Mouse (Mus musculus): ENCODE data around the gene Gcn1l1. TPM values are rescaled to one million over a fixed set of nuclear protein-coding genes. Genes with fewer than 3 reads are reported as not detected.

Gcn1l1 gene
- polyA plus RNA-seq, 1 experiment from 2014 or later: 63.3 TPM

- Histone ChIP-seq H3K27ac (peak overlapping the region; percentile 37), H3K9me3 (replicated peaks) (no peaks in the 10 kb centered on the region), H3K27me3 (ENCODE audit: low read depth, poor library complexity, severe bottlenecking) (no peaks in the 10 kb centered on the region), H3K4me3 (no peak overlapping the region), H3K4me1 (peaks cover 70% of the 10 kb centered on the region), H3K36me3 (peaks cover 39% of the 10 kb centered on the region)
- 64% methylated on average over 19 of the region's 19 CpGs for WGBS
- no peak for DNase-seq (ENCODE audit: low spot score)
These were observed 22.2 kb upstream of the Gcn1l1 start for GRCm38 (mm10) chr5:115542635-115543384.

GRCm38 (mm10) chr5:115543509-115544253 is 21.4 kb upstream of the Gcn1l1 start:
- no peak for DNase-seq (ENCODE audit: low spot score)
- no peaks in the 10 kb centered on the region for H3K27me3 ChIP-seq (ENCODE audit: low read depth, poor library complexity, severe bottlenecking)
- H3K4me1 ChIP-seq: peaks cover 61% of the 10 kb centered on the region
- H3K4me3 ChIP-seq: peak overlapping the region; percentile 15; the same call in 1 of the 2 replicates
- peak overlapping the region; percentile 37 for H3K27ac ChIP-seq
- no peaks in the 10 kb centered on the region for H3K9me3 ChIP-seq (replicated peaks)
- WGBS: 70% methylated on average over 17 of the region's 17 CpGs
- peaks cover 48% of the 10 kb centered on the region for H3K36me3 ChIP-seq

- no peak for DNase-seq (ENCODE audit: low spot score)
- Histone ChIP-seq H3K27ac (peak overlapping the region; percentile 64), H3K27me3 (ENCODE audit: low read depth, poor library complexity, severe bottlenecking) (no peaks in the 10 kb centered on the region), H3K36me3 (peaks cover 59% of the 10 kb centered on the region), H3K4me1 (peaks cover 56% of the 10 kb centered on the region), H3K9me3 (replicated peaks) (no peaks in the 10 kb centered on the region), H3K4me3 (no peak overlapping the region)
- whole genome bisulfite sequencing: 61% methylated on average over 18 of the region's 18 CpGs
These were observed 20.3 kb upstream of the Gcn1l1 start for GRCm38 (mm10) chr5:115544655-115545185.

- Histone ChIP-seq H3K9me3 (replicated peaks) (no peaks in the 10 kb centered on the region), H3K27me3 (ENCODE audit: low read depth, poor library complexity, severe bottlenecking) (no peaks in the 10 kb centered on the region), H3K27ac (peak overlapping the region; percentile 64), H3K36me3 (peaks cover 68% of the 10 kb centered on the region), H3K4me3 (no peak overlapping the region), H3K4me1 (peaks cover 56% of the 10 kb centered on the region)
- DNase-seq (ENCODE audit: low spot score): no peak
- 85% methylated on average over 14 of the region's 14 CpGs for WGBS
These were observed 19.4 kb upstream of the Gcn1l1 start for GRCm38 (mm10) chr5:115545636-115546035.

GRCm38 (mm10) chr5:115546536-115546935 is 18.5 kb upstream of the Gcn1l1 start:
- no peaks in the 10 kb centered on the region for H3K27me3 ChIP-seq (ENCODE audit: low read depth, poor library complexity, severe bottlenecking)
- peaks cover 76% of the 10 kb centered on the region for H3K36me3 ChIP-seq
- no peak for DNase-seq (ENCODE audit: low spot score)
- no peaks in the 10 kb centered on the region for H3K9me3 ChIP-seq (replicated peaks)
- H3K4me1 ChIP-seq: peaks cover 56% of the 10 kb centered on the region
- H3K27ac ChIP-seq: peak overlapping the region; percentile 43
- 79% methylated on average over 11 of the region's 11 CpGs for WGBS
- no peak overlapping the region for H3K4me3 ChIP-seq

GRCm38 (mm10) chr5:115547014-115547413 is 18.0 kb upstream of the Gcn1l1 start:
- no peaks in the 10 kb centered on the region for H3K27me3 ChIP-seq (ENCODE audit: low read depth, poor library complexity, severe bottlenecking)
- peaks cover 55% of the 10 kb centered on the region for H3K4me1 ChIP-seq
- no peak overlapping the region for H3K4me3 ChIP-seq
- H3K9me3 ChIP-seq (replicated peaks): no peaks in the 10 kb centered on the region
- no peak for DNase-seq (ENCODE audit: low spot score)
- 68% methylated on average over 6 of the region's 6 CpGs for WGBS
- peak overlapping the region; percentile 43 for H3K27ac ChIP-seq
- H3K36me3 ChIP-seq: peaks cover 81% of the 10 kb centered on the region

- peaks cover 85% of the 10 kb centered on the region for H3K36me3 ChIP-seq
- peak overlapping the region; percentile 43 for H3K27ac ChIP-seq
- H3K4me1 ChIP-seq: peaks cover 51% of the 10 kb centered on the region
- no peak for DNase-seq (ENCODE audit: low spot score)
- H3K9me3 ChIP-seq (replicated peaks): no peaks in the 10 kb centered on the region
- WGBS: 79% methylated on average over 7 of the region's 7 CpGs
- H3K27me3 ChIP-seq (ENCODE audit: low read depth, poor library complexity, severe bottlenecking): no peaks in the 10 kb centered on the region
- H3K4me3 ChIP-seq: no peak overlapping the region
These were observed 17.6 kb upstream of the Gcn1l1 start for GRCm38 (mm10) chr5:115547421-115547820.

GRCm38 (mm10) chr5:115548501-115549285 is 16.4 kb upstream of the Gcn1l1 start:
- Histone ChIP-seq H3K27ac (peak overlapping the region; percentile 19; the same call in 1 of the 2 replicates), H3K4me1 (peaks cover 39% of the 10 kb centered on the region), H3K27me3 (ENCODE audit: low read depth, poor library complexity, severe bottlenecking) (no peaks in the 10 kb centered on the region), H3K36me3 (peaks cover 98% of the 10 kb centered on the region), H3K9me3 (replicated peaks) (no peaks in the 10 kb centered on the region), H3K4me3 (no peak overlapping the region)
- WGBS: 92% methylated on average over 18 of the region's 18 CpGs
- no peak for DNase-seq (ENCODE audit: low spot score)

- DNase-seq (ENCODE audit: low spot score): no peak
- Histone ChIP-seq H3K4me3 (no peak overlapping the region), H3K27me3 (ENCODE audit: low read depth, poor library complexity, severe bottlenecking) (no peaks in the 10 kb centered on the region), H3K36me3 (peaks cover 97% of the 10 kb centered on the region), H3K9me3 (replicated peaks) (no peaks in the 10 kb centered on the region), H3K4me1 (peaks cover 20% of the 10 kb centered on the region), H3K27ac (no peak overlapping the region)
- WGBS: 76% methylated on average over 11 of the region's 11 CpGs
These were observed 14.5 kb upstream of the Gcn1l1 start for GRCm38 (mm10) chr5:115550482-115551005.

GRCm38 (mm10) chr5:115551386-115551785 is 13.7 kb upstream of the Gcn1l1 start:
- no peak overlapping the region for H3K27ac ChIP-seq
- H3K36me3 ChIP-seq: peaks cover 89% of the 10 kb centered on the region
- no peak for DNase-seq (ENCODE audit: low spot score)
- no peaks in the 10 kb centered on the region for H3K27me3 ChIP-seq (ENCODE audit: low read depth, poor library complexity, severe bottlenecking)
- H3K9me3 ChIP-seq (replicated peaks): no peaks in the 10 kb centered on the region
- H3K4me3 ChIP-seq: no peak overlapping the region
- WGBS: 79% methylated on average over 12 of the region's 12 CpGs
- peaks cover 20% of the 10 kb centered on the region for H3K4me1 ChIP-seq

- no peak overlapping the region for H3K4me3 ChIP-seq
- H3K27ac ChIP-seq: no peak overlapping the region
- peaks cover 16% of the 10 kb centered on the region for H3K4me1 ChIP-seq
- no peaks in the 10 kb centered on the region for H3K27me3 ChIP-seq (ENCODE audit: low read depth, poor library complexity, severe bottlenecking)
- DNase-seq (ENCODE audit: low spot score): no peak
- H3K36me3 ChIP-seq: peaks cover 85% of the 10 kb centered on the region
- WGBS: 85% methylated on average over 13 of the region's 13 CpGs
- H3K9me3 ChIP-seq (replicated peaks): no peaks in the 10 kb centered on the region
These were observed 13.3 kb upstream of the Gcn1l1 start for GRCm38 (mm10) chr5:115551799-115552198.

- H3K27me3 ChIP-seq (ENCODE audit: low read depth, poor library complexity, severe bottlenecking): no peaks in the 10 kb centered on the region
- no peak for DNase-seq (ENCODE audit: low spot score)
- WGBS: 89% methylated on average over 33 of the region's 33 CpGs
- H3K4me1 ChIP-seq: peaks cover 7% of the 10 kb centered on the region
- H3K4me3 ChIP-seq: no peak overlapping the region
- H3K36me3 ChIP-seq: peaks cover 64% of the 10 kb centered on the region
- no peaks in the 10 kb centered on the region for H3K9me3 ChIP-seq (replicated peaks)
- H3K27ac ChIP-seq: no peak overlapping the region
These were observed 11.1 kb upstream of the Gcn1l1 start for GRCm38 (mm10) chr5:115553801-115554420.

Data from limb, embryonic 10.5 days (tissue).